In the genomic region with DNA sequence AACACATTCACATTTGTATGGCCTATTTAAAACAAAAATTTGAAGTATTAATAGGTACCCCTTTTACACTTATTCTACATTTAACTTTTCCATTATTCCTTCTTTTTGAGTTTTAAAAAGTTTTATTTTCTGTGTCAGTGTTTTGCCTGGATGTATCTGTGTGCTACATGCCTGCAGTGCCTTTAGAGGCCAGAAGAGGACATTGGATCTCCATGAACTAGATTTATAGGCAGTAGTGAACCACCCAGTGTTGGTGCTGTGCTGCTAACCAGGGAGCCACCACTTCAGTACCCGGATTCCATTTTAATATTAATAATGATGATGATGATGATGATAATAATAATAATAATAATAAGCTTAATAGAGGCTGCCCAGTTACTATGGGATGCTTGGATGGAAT, we compare ENCODE assay signal across 8 mouse cellular contexts. TPM values are rescaled to one million over a fixed set of nuclear protein-coding genes. Genes with fewer than 3 reads are reported as not detected.
DNase-seq lines count a peak whose midpoint lies in the region.

No protein-coding gene starts in this region.

- intact Hi-C loops in heart, postnatal 36 days (cut with DNase I) = no loop called here

- DNase-seq in heart, adult 11 months = peak; percentile 49
- DNase-seq in heart, postnatal 36 days = no peak
- peak; percentile 31 for DNase-seq in retina, postnatal 1 day
- DNase-seq in retina, embryonic 14.5 days (ENCODE audit: low spot score) = no peak
- peak; percentile 19 for DNase-seq in embryo, embryonic 11 days
- peak; percentile 40 for DNase-seq in thymus, postnatal 4 days
- DNase-seq in spleen, postnatal 14 days (ENCODE audit: low spot score in 2 of 2) = no peak
- no peak for DNase-seq in right cerebral cortex, adult 2 months (ENCODE audit: low spot score in 2 of 2)

RNA-seq across cellular contexts. Expression of gene Hist1h1e, which starts 8.3 kb away (rescaled TPM):
- 10 to 100 TPM; 38.1 to 46.3 TPM for total RNA-seq in heart, postnatal 36 days (2021)

RNA-seq across cellular contexts. Expression of gene Hist1h2be, which starts 9.7 kb away (rescaled TPM):
- total RNA-seq in heart, postnatal 36 days (2021) = 10 to 100 TPM in 1 of 2 experiments, 1 to 10 TPM in 1; 8.9 to 11.1 TPM

RNA-seq across cellular contexts. Expression of gene Hist1h4d, which starts 49.3 kb away (rescaled TPM):
- total RNA-seq in heart, postnatal 36 days (2021) = 10 to 100 TPM; 61.5 to 67.6 TPM

RNA-seq across cellular contexts. Expression of gene Hist1h2ac, which starts 53.1 kb away (rescaled TPM):
- total RNA-seq in heart, postnatal 36 days (2021) = 1 to 10 TPM; 1.6 to 1.8 TPM

RNA-seq across cellular contexts. Expression of gene Hist1h2bc, which starts 53.3 kb away (rescaled TPM):
- total RNA-seq in heart, postnatal 36 days (2021) = 10 to 100 TPM; 64.4 to 75.8 TPM

Comparison
In these comparisons a context has a peak if more than half of its experiments do, and no peak if none do; other contexts are left out.
1. DNase-seq: peak in heart, adult 11 months (single experiment), retina, postnatal 1 day (single experiment), embryo, embryonic 11 days (single experiment) and thymus, postnatal 4 days (single experiment); none in heart, postnatal 36 days (0 of 2), retina, embryonic 14.5 days (single experiment), spleen, postnatal 14 days (0 of 2) and right cerebral cortex, adult 2 months (0 of 2).